Mouse (Mus musculus) G1E-ER4 (cell line): ENCODE measurements around the gene S100a16. TPM values are rescaled to one million over a fixed set of nuclear protein-coding genes. Genes with fewer than 3 reads are reported as not detected.

ENCODE experiments used
- GATA1 ChIP-seq: IDR thresholded peaks from one replicate; pipeline ENCODE4 v1.8.0; 2012; ENCODE audit warnings: low read length, inconsistent platforms
- polyA plus RNA-seq: library from polyadenylated mRNA; stranded (reverse); fragments of >175 nt; gene quantifications from 2 replicates; pipeline ENCODE4 v1.2.3, GENCODE M21; 2012

S100a16 gene
- polyA plus RNA-seq = not detected in 2 replicates

DNA sequence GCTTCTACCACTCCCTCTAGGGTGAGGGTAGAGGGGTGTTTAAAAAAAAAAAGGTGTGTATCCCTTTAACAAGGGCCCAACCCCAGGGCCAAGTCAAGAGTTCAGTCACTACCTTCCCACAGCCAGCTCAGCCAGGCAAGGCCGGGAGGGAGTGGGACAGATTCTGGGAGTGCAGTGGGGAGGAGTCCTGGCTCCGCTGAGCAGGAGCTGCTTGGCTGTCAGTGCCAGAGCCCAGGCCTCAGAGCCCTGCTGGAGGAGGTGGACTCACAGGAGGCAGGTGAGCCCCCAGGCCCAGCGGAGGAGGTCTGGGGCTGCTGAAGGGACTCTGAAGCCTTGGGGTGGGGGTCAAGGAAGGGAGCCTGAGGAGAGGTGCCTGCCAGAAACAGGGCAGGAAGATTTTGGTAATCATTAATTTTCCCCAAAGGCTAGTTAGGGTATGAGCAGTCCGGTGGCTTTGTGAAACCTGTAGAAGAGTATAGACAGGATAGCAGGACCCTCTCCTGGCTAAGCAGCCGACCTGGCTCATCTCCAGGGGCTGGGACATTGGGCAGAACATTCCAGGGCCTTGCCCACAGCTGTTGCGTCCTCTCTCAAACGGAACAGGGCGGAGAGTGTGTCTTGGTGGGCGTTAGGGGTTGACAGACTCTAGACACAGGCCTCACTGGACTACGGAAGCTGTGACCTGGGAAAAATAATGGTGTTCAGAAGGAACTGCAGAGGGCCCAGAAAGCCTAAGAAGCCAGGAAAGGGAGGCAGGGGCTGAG lies at the start of gene S100a16:
Gene S100a16, plus strand, starts transcription at position 114 of the 764 bp plus-strand sequence.
- no peak for TF ChIP-seq GATA1

DNA sequence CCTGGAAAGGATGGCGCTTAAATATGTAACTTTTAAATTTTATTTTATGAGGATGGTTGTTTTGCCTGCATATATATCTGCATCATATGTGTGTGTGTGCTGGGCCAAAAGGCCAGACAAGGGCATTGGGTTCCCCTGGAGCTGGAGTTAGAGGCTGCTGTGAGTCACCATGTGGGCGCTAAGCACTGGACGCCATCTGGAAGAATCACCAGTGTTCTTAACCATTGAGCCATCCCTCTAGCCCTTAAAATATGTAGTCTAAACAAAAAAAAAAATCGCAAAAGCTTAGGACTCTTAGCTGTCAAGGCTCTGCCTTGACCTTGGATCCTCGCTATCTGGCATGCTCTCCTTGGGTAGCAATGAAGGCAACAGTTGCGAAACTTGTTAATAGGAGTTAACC lies 48.5 kb upstream of the S100a16 start:
- TF ChIP-seq GATA1 = no peak

- TF ChIP-seq GATA1 = no peak
Observed at GRCm38 (mm10) chr3:90490696-90491256, 46.3 kb upstream of the S100a16 start, which contains the start of gene Snapin. Gene Snapin (minus strand): TSS chr3:90491033.

- TF ChIP-seq GATA1 = no peak
Observed at GRCm38 (mm10) chr3:90491350-90491749, 45.7 kb upstream of the S100a16 start.

- no peak for TF ChIP-seq GATA1
Observed at GRCm38 (mm10) chr3:90493831-90494540, 43.1 kb upstream of the S100a16 start.

- TF ChIP-seq GATA1 = no peak
Observed at GRCm38 (mm10) chr3:90495850-90496525, 41.1 kb upstream of the S100a16 start.

GRCm38 (mm10) chr3:90497597-90497996 lies 39.5 kb upstream of the S100a16 start:
- no peak for TF ChIP-seq GATA1

- TF ChIP-seq GATA1 = no peak
Observed at GRCm38 (mm10) chr3:90503444-90503843, 33.6 kb upstream of the S100a16 start.

- no peak for TF ChIP-seq GATA1
Observed at GRCm38 (mm10) chr3:90505216-90505615, 31.8 kb upstream of the S100a16 start.

GRCm38 (mm10) chr3:90506362-90506761 lies 30.7 kb upstream of the S100a16 start:
- no peak for TF ChIP-seq GATA1

DNA sequence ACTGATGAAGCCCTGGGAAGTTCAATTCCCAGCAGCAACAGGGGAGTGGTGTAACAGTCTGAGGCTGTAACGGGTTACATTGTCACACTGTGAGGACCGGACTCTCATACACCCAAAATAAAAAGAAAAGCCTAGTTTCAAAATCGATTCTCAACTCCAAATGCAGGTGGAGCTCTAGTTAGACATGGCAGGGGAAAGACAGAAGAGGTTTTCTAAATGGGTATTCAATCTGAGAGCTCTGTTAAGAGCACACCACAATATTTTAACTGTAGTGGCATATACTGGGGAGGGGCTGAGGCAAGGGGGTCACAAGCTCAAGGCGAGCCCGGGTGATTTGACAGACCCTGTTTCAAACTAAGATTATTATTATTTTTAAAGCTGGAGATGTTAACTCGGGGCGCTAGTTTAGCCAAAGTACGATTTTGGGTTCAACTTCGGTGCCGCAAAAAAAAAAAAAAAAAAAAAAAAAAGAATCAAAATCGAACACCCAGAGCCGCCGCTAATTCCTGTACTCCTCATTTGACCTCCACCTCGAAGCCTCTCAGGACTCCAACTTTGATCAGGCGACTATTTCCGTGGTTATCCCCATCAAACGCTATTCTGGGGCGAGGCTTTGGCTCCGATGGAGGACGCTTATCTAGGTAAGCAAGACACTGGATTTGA lies 28.6 kb upstream of the S100a16 start:
- TF ChIP-seq GATA1 = no peak

DNA sequence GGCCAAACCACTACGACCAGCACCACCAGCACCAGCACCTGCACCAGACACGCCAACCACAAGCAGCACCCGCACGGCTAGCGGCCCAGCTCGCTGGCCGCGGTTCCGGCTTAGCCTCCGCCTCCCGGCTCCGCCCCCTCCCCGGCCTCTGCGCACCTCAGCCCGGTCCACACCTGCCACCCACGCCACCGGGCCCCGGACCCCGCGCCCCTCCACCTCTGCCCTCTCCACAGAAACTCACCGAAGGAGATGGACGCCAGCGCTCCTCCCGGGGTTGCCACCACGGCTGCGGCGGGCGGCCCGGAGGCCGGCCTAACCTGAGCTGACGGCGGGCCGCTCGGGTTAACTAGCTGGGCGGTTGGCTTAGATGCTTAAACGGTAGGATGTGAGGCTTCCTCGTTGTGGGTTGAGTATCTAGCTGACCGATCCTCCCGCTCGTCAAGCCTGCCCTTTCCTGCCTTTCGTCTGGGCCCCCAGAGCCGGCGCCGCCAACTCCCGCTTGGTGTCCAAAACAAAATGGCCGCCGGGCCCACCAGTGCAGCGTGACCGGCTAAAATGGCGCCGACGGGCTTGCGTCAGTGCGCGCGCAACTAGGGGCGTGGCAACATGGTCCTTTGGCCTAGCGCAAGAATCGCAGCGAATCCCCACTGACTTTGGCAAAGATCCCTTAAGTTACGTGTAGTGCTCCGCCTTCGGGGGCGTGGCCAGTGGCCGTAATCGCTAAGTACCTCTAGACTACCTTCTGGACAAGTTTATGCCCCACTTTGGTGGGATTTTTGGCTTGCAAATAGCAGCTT lies 27.9 kb upstream of the S100a16 start, which contains the start of gene Chtop:
Gene Chtop, minus strand, starts transcription at position 549 of the 797 bp plus-strand sequence.
- no peak for TF ChIP-seq GATA1

GRCm38 (mm10) chr3:90509747-90510123 lies 27.3 kb upstream of the S100a16 start:
- TF ChIP-seq GATA1 = no peak

DNA sequence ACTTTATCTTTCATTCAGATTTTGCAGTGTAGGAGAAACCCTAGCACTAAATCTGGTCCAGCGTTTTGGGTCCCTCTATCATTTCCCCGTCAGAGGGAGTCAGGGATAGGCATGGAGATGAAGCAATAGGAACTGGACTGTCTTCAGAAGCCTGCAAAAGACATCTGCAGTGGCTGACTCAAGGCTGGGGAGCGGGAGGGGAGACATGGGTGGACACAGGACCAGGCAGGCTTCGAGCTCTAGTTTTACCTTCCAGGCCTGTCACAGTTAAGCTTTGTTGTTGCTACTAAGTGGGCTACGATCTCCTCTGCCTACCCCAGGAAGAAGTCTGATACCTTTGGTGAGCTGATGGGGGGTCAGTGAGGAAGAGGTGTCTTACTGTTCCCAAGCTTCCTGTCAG lies 24.8 kb upstream of the S100a16 start:
- no peak for TF ChIP-seq GATA1
